Mouse (Mus musculus) cerebellum, adult 2 months (tissue): ENCODE data around the gene Ube2ql1. TPM values are rescaled to one million over a fixed set of nuclear protein-coding genes. Genes with fewer than 3 reads are reported as not detected.

ENCODE experiments used
- DNase-seq, 2 experiments: peaks; one replicate each; pipeline ENCODE4 v3.0.0; 2021
- H3K27ac ChIP-seq: fragments of 200-500 bp; 2 replicates; pipeline ENCODE4 v1.5.1; 2012; ENCODE audit warnings: low read length, control low read depth, inconsistent platforms; ENCODE audit not compliant: insufficient read depth
- H3K27me3 ChIP-seq: fragments of 200-500 bp; 2 replicates; pipeline ENCODE4 v1.6.1; 2012; ENCODE audit warnings: inconsistent platforms, mild to moderate bottlenecking, low read length, moderate library complexity; ENCODE audit not compliant: control insufficient read depth, insufficient read depth
- H3K4me1 ChIP-seq: fragments of 200-500 bp; 2 replicates; pipeline ENCODE4 v1.6.1; 2011; ENCODE audit warnings: low read length; ENCODE audit not compliant: control insufficient read depth, insufficient read depth
- H3K4me3 ChIP-seq: fragments of 200-500 bp; replicated peaks from 2 replicates; pipeline ENCODE3; 2011; ENCODE audit warnings: mild to moderate bottlenecking, low read depth, low read length, control low read depth; ENCODE audit not compliant: insufficient read depth
- CTCF ChIP-seq: fragments of 200-500 bp; IDR thresholded peaks from 2 replicates; pipeline ENCODE4 v1.5.1; 2011; ENCODE audit warnings: low read depth, mild to moderate bottlenecking, control low read depth, low read length, moderate library complexity, borderline replicate concordance; ENCODE audit not compliant: insufficient read depth
- POLR2A ChIP-seq: fragments of 200-500 bp; IDR thresholded peaks from 2 replicates; pipeline ENCODE4 v1.6.1; 2011; ENCODE audit warnings: low read length, control low read depth, borderline replicate concordance; ENCODE audit not compliant: insufficient read depth
- WGBS: fragments of 180-500 bp; shearing (Covaris S2); methylation state at CpG from one replicate; pipeline ENCODE4 v1.1.7; 2018; 5-methylcytosine and 5-hydroxymethylcytosine counted together
- polyA plus RNA-seq: library from polyadenylated mRNA; depleted of rRNA; stranded (reverse); fragments of >200 nt; gene quantifications from 2 replicates; pipeline ENCODE4 v1.2.3, GENCODE M21; 2012; rRNA removed

Gene Ube2ql1
- 102 and 105 TPM in 2 replicates for polyA plus RNA-seq

DNA sequence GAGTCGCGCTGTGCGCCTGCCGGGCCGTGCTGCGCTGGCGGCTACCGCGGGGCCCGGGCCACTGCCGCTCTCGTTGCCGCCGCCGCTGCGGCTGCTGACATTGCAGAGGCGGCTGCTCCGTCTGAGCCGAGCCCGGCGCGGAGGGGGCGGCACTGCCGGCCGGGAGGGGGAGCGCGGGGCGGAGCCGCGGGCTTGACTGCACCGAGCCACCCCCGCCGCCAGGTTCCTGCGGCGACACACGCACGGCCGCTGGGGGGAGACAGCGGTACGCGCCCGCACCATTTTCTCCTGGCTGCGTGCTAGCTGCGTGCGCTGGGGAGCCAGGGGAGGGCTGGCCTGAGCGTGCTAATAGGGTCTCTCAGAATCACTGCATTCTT is at the start of gene Ube2ql1:
Ube2ql1 (minus strand) TSS at position 131 of the 377 bp plus-strand sequence.
- peak within 1 kb of the TSS; percentile 91 for H3K4me3 ChIP-seq
- peak within 1 kb of the TSS; percentile 90 for H3K27ac ChIP-seq
- TF ChIP-seq POLR2A (peak; percentile 77), CTCF (peak; percentile 82)
- no peaks in the 10 kb centered on the region for H3K27me3 ChIP-seq
- DNase-seq: peak; percentile 96
- H3K4me1 ChIP-seq: peaks cover 2% of the 10 kb centered on the region; the same call in 1 of the 2 replicates
- WGBS: under 1% methylated on average over 46 of the region's 46 CpGs

DNA sequence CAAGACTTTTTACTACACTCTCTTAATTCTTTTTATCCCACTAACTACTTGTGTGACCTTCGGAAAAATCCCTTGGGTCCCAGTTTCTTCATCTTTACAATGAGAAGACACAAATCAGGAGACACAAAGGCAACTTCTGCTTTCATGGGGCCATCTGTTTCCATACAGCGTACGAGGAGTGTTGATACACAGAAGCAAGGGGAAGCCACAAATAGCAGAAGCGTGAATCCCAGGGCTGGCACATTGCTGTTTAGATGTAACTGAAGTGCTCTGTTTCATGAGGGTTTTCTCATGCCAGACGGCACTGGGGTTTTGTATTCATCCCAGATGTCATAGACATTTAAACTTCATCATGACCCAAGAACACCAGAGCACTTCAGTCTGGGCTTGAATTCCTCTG is 49.0 kb upstream of the Ube2ql1 start:
- no peak overlapping the region for H3K27ac ChIP-seq
- H3K4me1 ChIP-seq: no peaks in the 10 kb centered on the region
- 85% methylated on average over 5 of the region's 5 CpGs for WGBS
- H3K4me3 ChIP-seq: no peak overlapping the region
- DNase-seq: no peak
- no peak for TF ChIP-seq CTCF
- TF ChIP-seq POLR2A: no peak
- no peaks in the 10 kb centered on the region for H3K27me3 ChIP-seq

DNA sequence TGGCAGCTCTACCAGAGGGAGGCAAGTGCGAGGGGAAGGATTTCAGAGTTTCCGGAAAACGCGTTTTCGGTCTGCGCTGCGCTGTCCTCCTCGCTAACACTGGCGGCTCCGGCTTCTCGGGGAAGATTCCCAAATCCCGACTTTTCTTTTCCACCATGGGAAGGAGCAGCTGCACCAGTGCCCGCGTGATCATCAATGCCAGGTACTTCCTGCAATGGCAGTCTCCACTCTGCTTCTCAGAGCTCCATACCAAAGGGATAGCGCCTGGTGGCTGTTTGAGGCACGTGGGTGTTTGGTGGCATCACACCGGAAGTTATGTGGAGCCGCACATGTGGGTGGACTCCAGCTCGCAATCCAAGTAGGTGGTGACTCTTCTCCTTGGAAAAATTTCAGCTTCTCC is 38.5 kb upstream of the Ube2ql1 start:
- H3K27ac ChIP-seq: no peak overlapping the region
- no peak overlapping the region for H3K4me3 ChIP-seq
- no peaks in the 10 kb centered on the region for H3K4me1 ChIP-seq
- TF ChIP-seq CTCF (no peak), POLR2A (no peak)
- 90% methylated on average over 19 of the region's 19 CpGs for WGBS
- DNase-seq: no peak
- H3K27me3 ChIP-seq: no peaks in the 10 kb centered on the region

DNA sequence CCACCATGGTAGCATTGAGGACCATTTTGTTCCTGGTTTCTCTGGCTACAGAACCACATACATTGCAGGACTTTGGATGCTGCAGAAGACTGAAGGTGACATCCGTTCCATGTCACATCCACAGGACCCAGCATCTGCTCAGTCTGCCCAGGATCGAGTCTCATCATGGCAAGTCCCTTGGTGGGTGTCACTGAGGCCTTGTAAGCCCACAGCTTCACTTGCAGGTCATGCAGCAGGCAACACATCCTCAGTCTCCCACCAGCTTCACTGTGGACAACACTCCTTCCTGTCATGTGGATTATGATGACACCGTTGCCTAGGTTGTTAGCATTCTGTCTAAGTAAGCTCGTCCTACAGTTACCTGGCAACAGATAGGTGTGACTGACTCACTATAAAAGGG is 32.7 kb upstream of the Ube2ql1 start:
- Histone ChIP-seq H3K4me1 (no peaks in the 10 kb centered on the region), H3K27ac (no peak overlapping the region), H3K4me3 (no peak overlapping the region), H3K27me3 (no peaks in the 10 kb centered on the region)
- TF ChIP-seq POLR2A: no peak
- TF ChIP-seq CTCF: no peak
- WGBS: 63% methylated on average over 4 of the region's 4 CpGs
- no peak for DNase-seq

DNA sequence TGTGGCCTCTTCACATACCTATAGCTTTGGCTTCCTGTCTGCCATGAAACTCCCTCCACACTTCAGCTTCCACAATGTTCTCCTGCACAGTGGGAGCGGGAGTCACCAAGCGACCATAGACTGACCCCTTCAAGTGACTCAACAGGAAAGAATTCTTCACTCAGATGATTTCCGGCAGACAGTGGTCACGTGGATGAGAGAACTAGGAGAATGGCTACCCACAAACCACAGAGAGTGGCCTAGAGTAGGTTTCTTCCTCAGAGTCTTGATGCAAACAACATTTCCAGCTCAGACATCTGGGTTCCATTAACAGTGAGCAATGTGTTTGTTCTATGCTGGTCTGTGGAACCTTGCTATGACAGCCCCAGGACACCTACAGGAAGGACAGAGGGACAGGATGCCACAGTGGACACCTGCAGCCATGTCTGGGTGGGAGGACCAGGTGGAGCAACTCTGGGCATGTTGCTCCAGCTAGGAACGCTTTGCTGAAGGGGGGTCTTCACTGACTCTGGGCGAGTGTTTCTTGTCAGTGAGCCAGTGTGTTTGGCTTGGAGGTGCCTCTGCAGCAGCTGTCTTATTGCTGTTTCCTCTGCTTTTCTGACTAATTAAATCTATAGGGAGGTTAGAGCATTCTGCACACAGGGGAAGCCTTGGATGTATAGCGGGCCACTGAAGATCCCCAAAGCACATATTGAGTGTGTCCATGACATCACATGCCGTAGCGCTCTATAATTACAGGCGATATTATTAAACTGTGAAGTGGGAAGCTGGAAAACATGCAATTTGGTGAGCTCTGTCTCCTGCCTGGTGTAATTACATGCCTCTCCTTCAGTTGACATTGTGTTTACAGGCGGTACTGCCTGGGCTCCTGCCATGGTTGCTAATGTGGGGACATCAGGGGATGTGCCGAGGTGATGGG is 31.1 kb upstream of the Ube2ql1 start:
- no peak for DNase-seq
- TF ChIP-seq POLR2A (no peak), CTCF (no peak)
- WGBS: 61% methylated on average over 12 of the region's 12 CpGs
- Histone ChIP-seq H3K4me3 (no peak overlapping the region), H3K4me1 (no peaks in the 10 kb centered on the region), H3K27me3 (no peaks in the 10 kb centered on the region), H3K27ac (no peak overlapping the region)

DNA sequence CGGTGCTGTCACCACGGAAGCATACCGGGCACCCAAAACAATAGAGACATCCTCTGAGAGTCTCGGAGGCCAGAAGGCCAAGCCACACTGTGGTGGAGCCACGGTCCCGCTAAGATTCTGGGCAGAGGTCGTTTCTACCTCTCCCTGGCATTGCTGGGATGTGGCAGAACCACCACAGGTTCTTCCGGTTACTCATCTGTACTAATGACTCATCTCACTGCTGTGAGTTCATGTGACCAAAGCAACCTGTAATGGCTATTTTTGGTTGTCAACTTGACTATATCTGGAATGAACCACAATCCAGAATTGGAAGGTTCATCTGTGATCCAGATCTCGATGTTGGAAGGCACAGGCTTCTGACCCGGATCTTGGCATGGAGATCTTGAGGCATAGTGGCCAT is 28.5 kb upstream of the Ube2ql1 start:
- no peak for DNase-seq
- TF ChIP-seq CTCF: no peak
- no peak for TF ChIP-seq POLR2A
- no peaks in the 10 kb centered on the region for H3K4me1 ChIP-seq
- WGBS: 87% methylated on average over 10 of the region's 10 CpGs
- no peak overlapping the region for H3K27ac ChIP-seq
- H3K27me3 ChIP-seq: no peaks in the 10 kb centered on the region
- no peak overlapping the region for H3K4me3 ChIP-seq

DNA sequence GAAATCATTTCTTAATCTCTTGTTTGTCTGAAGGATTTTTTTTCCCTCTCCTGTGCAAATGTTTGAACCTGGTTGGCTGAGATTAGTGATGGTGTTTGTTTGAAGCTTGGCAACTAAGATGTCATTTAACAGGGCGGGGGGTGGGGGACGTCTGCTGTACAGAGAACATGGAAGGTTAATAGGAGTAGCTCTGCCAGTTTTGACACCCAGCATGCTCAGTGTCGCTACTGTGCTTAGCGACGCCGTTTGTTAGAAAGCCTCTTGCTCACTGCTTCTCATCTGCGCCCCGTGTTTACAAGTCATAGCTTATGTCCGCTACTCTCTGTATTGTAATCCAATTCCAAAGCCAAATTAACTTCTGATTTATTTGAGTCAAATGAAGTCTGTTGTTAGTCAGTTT is 25.0 kb upstream of the Ube2ql1 start:
- H3K27me3 ChIP-seq: no peaks in the 10 kb centered on the region
- WGBS: 66% methylated on average over 9 of the region's 9 CpGs
- no peak for TF ChIP-seq POLR2A
- TF ChIP-seq CTCF: no peak
- no peak overlapping the region for H3K27ac ChIP-seq
- H3K4me3 ChIP-seq: no peak overlapping the region
- peaks cover 13% of the 10 kb centered on the region; the same call in 1 of the 2 replicates for H3K4me1 ChIP-seq
- DNase-seq: no peak

DNA sequence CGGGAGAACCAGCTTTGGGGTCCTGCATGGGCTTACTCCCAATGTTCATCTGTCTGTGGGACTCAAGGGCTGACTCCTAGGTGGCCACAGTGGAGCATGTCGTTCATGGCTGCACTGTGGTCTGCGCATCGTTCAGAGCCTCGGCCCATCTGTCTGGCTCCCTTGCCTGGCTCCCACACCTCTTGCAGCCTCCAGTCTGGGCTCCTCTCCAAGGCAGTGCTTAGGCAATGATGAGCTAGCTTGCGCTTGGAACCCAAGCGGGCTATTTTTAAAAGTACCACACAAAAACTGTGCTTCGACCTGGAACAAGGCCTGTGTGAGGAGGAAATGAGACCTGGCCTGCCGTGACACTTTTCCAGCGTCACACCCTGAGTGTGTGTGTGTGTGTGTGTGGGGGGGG is 21.7 kb upstream of the Ube2ql1 start:
- no peak overlapping the region for H3K4me3 ChIP-seq
- DNase-seq: peak; percentile 86 to 95
- H3K27ac ChIP-seq: peak overlapping the region; percentile 10; the same call in 1 of the 2 replicates
- WGBS: 5% methylated on average over 10 of the region's 10 CpGs
- peaks cover 13% of the 10 kb centered on the region; the same call in 1 of the 2 replicates for H3K4me1 ChIP-seq
- no peak for TF ChIP-seq CTCF
- TF ChIP-seq POLR2A: no peak
- H3K27me3 ChIP-seq: no peaks in the 10 kb centered on the region
